Mouse (Mus musculus) limb, embryonic 13.5 days (tissue): Measurements from ENCODE around the gene Slc26a11. TPM values are rescaled to one million over a fixed set of nuclear protein-coding genes. Genes with fewer than 3 reads are reported as not detected.

Experiments used
- ATAC-seq: fragments of 200-750 bp; cut with Nextera tagmentation; 2 replicates; pipeline ENCODE4 v1.8.0; 2017; ENCODE audit warnings: low read depth, moderate number of reproducible peaks, moderate TSS enrichment; ENCODE audit not compliant: low FRiP score
- H3K27ac ChIP-seq: fragments of 300-500 bp; sonication (generic); 2 replicates; pipeline ENCODE4 v1.5.1; 2015; ENCODE audit warnings: inconsistent platforms, mild to moderate bottlenecking, moderate library complexity
- H3K27me3 ChIP-seq: fragments of 300-500 bp; sonication (generic); 2 replicates; pipeline ENCODE4 v1.6.1; 2015; ENCODE audit warnings: mild to moderate bottlenecking, inconsistent platforms
- H3K36me3 ChIP-seq: fragments of 300-500 bp; sonication (generic); 2 replicates; pipeline ENCODE4 v1.6.1; 2015; ENCODE audit warnings: inconsistent platforms, mild to moderate bottlenecking, moderate library complexity
- H3K4me1 ChIP-seq: fragments of 300-500 bp; sonication (generic); 2 replicates; pipeline ENCODE4 v1.6.1; 2015; ENCODE audit warnings: inconsistent platforms
- H3K4me2 ChIP-seq: fragments of 300-500 bp; sonication (generic); replicated peaks from 2 replicates; pipeline ENCODE4 v1.6.1; 2015; ENCODE audit warnings: inconsistent platforms, mild to moderate bottlenecking, moderate library complexity
- H3K4me3 ChIP-seq: fragments of 300-500 bp; sonication (generic); 2 replicates; pipeline ENCODE4 v1.5.1; 2015; ENCODE audit warnings: moderate library complexity, mild to moderate bottlenecking, inconsistent platforms
- H3K9ac ChIP-seq: fragments of 300-500 bp; sonication (generic); 2 replicates; pipeline ENCODE4 v1.6.1; 2015; ENCODE audit warnings: mild to moderate bottlenecking, inconsistent platforms
- H3K9me3 ChIP-seq: fragments of 300-500 bp; sonication (generic); 2 replicates; pipeline ENCODE4 v1.6.1; 2016; ENCODE audit warnings: inconsistent platforms
- WGBS: fragments of 180-500 bp; shearing (Covaris S2); methylation state at CpG from one replicate; pipeline ENCODE4 v1.1.7; 2015; 5-methylcytosine and 5-hydroxymethylcytosine counted together
- polyA plus RNA-seq: library from polyadenylated mRNA; unstranded; fragments of >200 nt; fragmentation: Nextera tagmentation; extraction: Ambion mirVana; gene quantifications from 2 replicates; pipeline ENCODE4 v1.2.1, GENCODE M21; 2015

Gene Slc26a11
- polyA plus RNA-seq, 1 experiment from 2014 or later = 12.4 TPM

- Histone ChIP-seq H3K9ac (no peak overlapping the region), H3K9me3 (no peaks in the 10 kb centered on the region), H3K27me3 (peaks cover 84% of the 10 kb centered on the region), H3K27ac (no peak overlapping the region), H3K36me3 (no peaks in the 10 kb centered on the region), H3K4me3 (peak overlapping the region; percentile 69), H3K4me1 (peaks cover 35% of the 10 kb centered on the region), H3K4me2 (peak overlapping the region; percentile 98)
- ATAC-seq = no peak
- WGBS = 42% methylated on average over 7 of the region's 7 CpGs
Observed at GRCm38 (mm10) chr11:119391386-119392000, 36.1 kb downstream of the Slc26a11 start.

- Histone ChIP-seq H3K36me3 (no peaks in the 10 kb centered on the region), H3K9me3 (no peaks in the 10 kb centered on the region), H3K27me3 (peaks cover 85% of the 10 kb centered on the region), H3K4me2 (peak overlapping the region; percentile 85), H3K27ac (no peak overlapping the region), H3K4me3 (peak overlapping the region; percentile 55), H3K9ac (no peak overlapping the region), H3K4me1 (peaks cover 35% of the 10 kb centered on the region)
- WGBS = 12% methylated on average over 12 of the region's 12 CpGs
- 0 out of 2 replicates have a peak, but pooled peaks have one; percentile 17 for ATAC-seq
Observed at GRCm38 (mm10) chr11:119392001-119392614, 36.8 kb downstream of the Slc26a11 start.

GRCm38 (mm10) chr11:119392800-119393482 is 37.6 kb downstream of the Slc26a11 start, which contains the start of gene Rnf213:
Gene Rnf213, plus strand, starts transcription at chr11:119393100.
- H3K36me3 ChIP-seq = no peaks in the 10 kb centered on the region
- WGBS = under 1% methylated on average over 19 of the region's 19 CpGs
- peak; percentile 48 for ATAC-seq
- H3K4me3 ChIP-seq = peak within 1 kb of the TSS; percentile 55
- no peaks in the 10 kb centered on the region for H3K9me3 ChIP-seq
- peak within 1 kb of the TSS; percentile 64 for H3K9ac ChIP-seq
- peaks cover 35% of the 10 kb centered on the region for H3K4me1 ChIP-seq
- peak within 1 kb of the TSS; percentile 85 for H3K4me2 ChIP-seq
- peak within 1 kb of the TSS; percentile 44; the same call in 1 of the 2 replicates for H3K27ac ChIP-seq
- H3K27me3 ChIP-seq = peaks cover 79% of the 10 kb centered on the region

GRCm38 (mm10) chr11:119393483-119393804 is 38.1 kb downstream of the Slc26a11 start:
- Histone ChIP-seq H3K4me1 (peaks cover 35% of the 10 kb centered on the region), H3K4me3 (peak overlapping the region; percentile 55), H3K27ac (0 out of 2 replicates have a peak overlapping the region, but pooled peaks have one; percentile 44), H3K4me2 (peak overlapping the region; percentile 85), H3K27me3 (peaks cover 74% of the 10 kb centered on the region), H3K9me3 (no peaks in the 10 kb centered on the region), H3K36me3 (no peaks in the 10 kb centered on the region), H3K9ac (peak overlapping the region; percentile 64)
- 22% methylated on average over 7 of the region's 7 CpGs for WGBS
- ATAC-seq = no peak

GRCm38 (mm10) chr11:119394210-119394609 is 38.9 kb downstream of the Slc26a11 start:
- H3K27me3 ChIP-seq = peaks cover 66% of the 10 kb centered on the region
- no peaks in the 10 kb centered on the region for H3K36me3 ChIP-seq
- 54% methylated on average over 6 of the region's 6 CpGs for WGBS
- no peaks in the 10 kb centered on the region for H3K9me3 ChIP-seq
- no peak for ATAC-seq
- no peak overlapping the region for H3K4me3 ChIP-seq
- peak overlapping the region; percentile 85 for H3K4me2 ChIP-seq
- 0 out of 2 replicates have a peak overlapping the region, but pooled peaks have one; percentile 20 for H3K9ac ChIP-seq
- no peak overlapping the region for H3K27ac ChIP-seq
- peaks cover 35% of the 10 kb centered on the region for H3K4me1 ChIP-seq

GRCm38 (mm10) chr11:119395394-119395793 is 40.0 kb downstream of the Slc26a11 start:
- Histone ChIP-seq H3K27ac (no peak overlapping the region), H3K4me2 (no peak overlapping the region), H3K36me3 (no peaks in the 10 kb centered on the region), H3K4me3 (no peak overlapping the region), H3K27me3 (peaks cover 55% of the 10 kb centered on the region), H3K4me1 (peaks cover 30% of the 10 kb centered on the region), H3K9me3 (no peaks in the 10 kb centered on the region), H3K9ac (no peak overlapping the region)
- ATAC-seq = no peak
- WGBS = 30% methylated on average over 7 of the region's 7 CpGs

GRCm38 (mm10) chr11:119395931-119396330 is 40.6 kb downstream of the Slc26a11 start:
- peaks cover 50% of the 10 kb centered on the region for H3K27me3 ChIP-seq
- 32% methylated on average over 13 of the region's 13 CpGs for WGBS
- H3K27ac ChIP-seq = no peak overlapping the region
- H3K9ac ChIP-seq = no peak overlapping the region
- H3K4me2 ChIP-seq = no peak overlapping the region
- no peaks in the 10 kb centered on the region for H3K9me3 ChIP-seq
- no peak overlapping the region for H3K4me3 ChIP-seq
- ATAC-seq = no peak
- no peaks in the 10 kb centered on the region for H3K36me3 ChIP-seq
- peaks cover 26% of the 10 kb centered on the region for H3K4me1 ChIP-seq

GRCm38 (mm10) chr11:119396461-119396860 is 41.1 kb downstream of the Slc26a11 start:
- no peak overlapping the region for H3K9ac ChIP-seq
- no peak overlapping the region for H3K4me2 ChIP-seq
- peaks cover 44% of the 10 kb centered on the region for H3K27me3 ChIP-seq
- peaks cover 21% of the 10 kb centered on the region for H3K4me1 ChIP-seq
- no peak for ATAC-seq
- 75% methylated on average over 7 of the region's 7 CpGs for WGBS
- no peak overlapping the region for H3K27ac ChIP-seq
- no peaks in the 10 kb centered on the region for H3K9me3 ChIP-seq
- no peak overlapping the region for H3K4me3 ChIP-seq
- no peaks in the 10 kb centered on the region for H3K36me3 ChIP-seq

GRCm38 (mm10) chr11:119402501-119403160 is 47.3 kb downstream of the Slc26a11 start:
- WGBS = 47% methylated on average over 11 of the region's 11 CpGs
- Histone ChIP-seq H3K36me3 (no peaks in the 10 kb centered on the region), H3K4me1 (0 out of 2 replicates have a peak, but pooled peaks cover 3% of the 10 kb centered on the region), H3K27me3 (no peaks in the 10 kb centered on the region), H3K9ac (no peak overlapping the region), H3K4me3 (no peak overlapping the region), H3K9me3 (no peaks in the 10 kb centered on the region), H3K4me2 (no peak overlapping the region), H3K27ac (no peak overlapping the region)
- no peak for ATAC-seq

- Histone ChIP-seq H3K4me1 (0 out of 2 replicates have a peak, but pooled peaks cover 3% of the 10 kb centered on the region), H3K9ac (no peak overlapping the region), H3K4me3 (no peak overlapping the region), H3K4me2 (no peak overlapping the region), H3K9me3 (no peaks in the 10 kb centered on the region), H3K27me3 (no peaks in the 10 kb centered on the region), H3K36me3 (0 out of 2 replicates have a peak, but pooled peaks cover 3% of the 10 kb centered on the region), H3K27ac (no peak overlapping the region)
- ATAC-seq = no peak
- WGBS = 66% methylated on average over 5 of the region's 5 CpGs
Observed at GRCm38 (mm10) chr11:119404627-119405026, 49.3 kb downstream of the Slc26a11 start.

- no peak for ATAC-seq
- H3K27ac ChIP-seq = no peak overlapping the region
- H3K4me2 ChIP-seq = no peak overlapping the region
- H3K27me3 ChIP-seq = no peaks in the 10 kb centered on the region
- H3K36me3 ChIP-seq = peaks cover 13% of the 10 kb centered on the region; the same call in 1 of the 2 replicates
- H3K9ac ChIP-seq = no peak overlapping the region
- 0 out of 2 replicates have a peak, but pooled peaks cover 3% of the 10 kb centered on the region for H3K4me1 ChIP-seq
- 88% methylated on average over 6 of the region's 6 CpGs for WGBS
- H3K4me3 ChIP-seq = no peak overlapping the region
- H3K9me3 ChIP-seq = no peaks in the 10 kb centered on the region
Observed at GRCm38 (mm10) chr11:119407381-119407780, 52.0 kb downstream of the Slc26a11 start.

GRCm38 (mm10) chr11:119407977-119408376 is 52.6 kb downstream of the Slc26a11 start:
- peaks cover 13% of the 10 kb centered on the region; the same call in 1 of the 2 replicates for H3K36me3 ChIP-seq

More at GRCm38 (mm10) chr11:119407977-119408376, 52.6 kb downstream of the Slc26a11 start:
- WGBS = 56% methylated on average over 5 of the region's 5 CpGs
- Histone ChIP-seq H3K9me3 (no peaks in the 10 kb centered on the region), H3K4me2 (no peak overlapping the region), H3K9ac (no peak overlapping the region), H3K4me3 (no peak overlapping the region), H3K4me1 (no peaks in the 10 kb centered on the region), H3K27ac (no peak overlapping the region), H3K27me3 (no peaks in the 10 kb centered on the region)
- no peak for ATAC-seq
